Mouse (Mus musculus) lung, embryonic 14.5 days (tissue): ENCODE measurements around the gene Zfp607b. TPM values are rescaled to one million over a fixed set of nuclear protein-coding genes. Genes with fewer than 3 reads are reported as not detected.

Experiments used
- ATAC-seq: fragments of 200-750 bp; cut with Nextera tagmentation; 2 replicates; pipeline ENCODE4 v1.8.0; 2017; ENCODE audit warnings: mild to moderate bottlenecking, moderate TSS enrichment, moderate library complexity; ENCODE audit not compliant: insufficient read depth
- DNase-seq: peaks from one replicate; pipeline ENCODE4 v3.0.0-alpha.2; 2015
- H3K27ac ChIP-seq: fragments of 300-500 bp; sonication (generic); 2 replicates; pipeline ENCODE4 v1.5.1; 2014; ENCODE audit warnings: low read depth, mild to moderate bottlenecking, moderate library complexity
- H3K27me3 ChIP-seq: fragments of 300-500 bp; sonication (generic); 2 replicates; pipeline ENCODE4 v1.6.1; 2014; ENCODE audit warnings: low read length, control low read depth; ENCODE audit not compliant: insufficient read depth
- H3K36me3 ChIP-seq: fragments of 300-500 bp; sonication (generic); 2 replicates; pipeline ENCODE4 v1.6.1; 2014; ENCODE audit warnings: control low read depth; ENCODE audit not compliant: insufficient read depth
- H3K4me1 ChIP-seq: fragments of 300-500 bp; sonication (generic); 2 replicates; pipeline ENCODE4 v1.6.1; 2014; ENCODE audit warnings: antibody characterized with exemption, control low read depth; ENCODE audit not compliant: insufficient read depth
- H3K4me2 ChIP-seq: fragments of 300-500 bp; sonication (generic); 2 replicates; pipeline ENCODE4 v1.6.1; 2014; ENCODE audit warnings: mild to moderate bottlenecking
- H3K4me3 ChIP-seq: fragments of 300-500 bp; sonication (generic); 2 replicates; pipeline ENCODE4 v1.5.1; 2014; ENCODE audit warnings: low read depth, low read length
- H3K9ac ChIP-seq: fragments of 300-500 bp; sonication (generic); 2 replicates; pipeline ENCODE4 v1.6.1; 2014
- H3K9me3 ChIP-seq: fragments of 300-500 bp; sonication (generic); 2 replicates; pipeline ENCODE4 v1.6.1; 2016; ENCODE audit warnings: low read depth, low read length, control low read depth
- CTCF ChIP-seq: IDR thresholded peaks from 2 replicates; pipeline ENCODE4 v1.5.1; 2016; ENCODE audit warnings: antibody characterized with exemption, low read depth
- WGBS: fragments of 180-500 bp; shearing (Covaris S2); extraction: QIAGEN DNeasy Blood & Tissue Kit; methylation state at CpG from one replicate; pipeline ENCODE4 v1.1.7; 2014; 5-methylcytosine and 5-hydroxymethylcytosine counted together
- polyA plus RNA-seq: library from polyadenylated mRNA; unstranded; fragments of >200 nt; fragmentation: Nextera tagmentation; extraction: Ambion mirVana; gene quantifications from 2 replicates; pipeline ENCODE4 v1.2.1, GENCODE M21; 2014

The Zfp607b gene
- 3.6 and 5.5 TPM in 2 replicates for polyA plus RNA-seq

- under 1% methylated on average over 19 of the region's 19 CpGs for WGBS
- peak within 1 kb of the TSS; percentile 65 for H3K4me2 ChIP-seq
- H3K36me3 ChIP-seq: no peaks in the 10 kb centered on the region
- peak within 1 kb of the TSS; percentile 36 for H3K4me3 ChIP-seq
- DNase-seq (peak; percentile 96), ATAC-seq (peak; percentile 99)
- no peaks in the 10 kb centered on the region for H3K4me1 ChIP-seq
- H3K9me3 ChIP-seq: no peaks in the 10 kb centered on the region
- H3K9ac ChIP-seq: peak within 1 kb of the TSS; percentile 51
- no peaks in the 10 kb centered on the region for H3K27me3 ChIP-seq
- H3K27ac ChIP-seq: peak within 1 kb of the TSS; percentile 19; the same call in 1 of the 2 replicates
- TF ChIP-seq CTCF: no peak
Observed at GRCm38 (mm10) chr7:27688815-27689612, at the start of gene Zfp607b. Gene Zfp607b, plus strand, starts transcription at chr7:27689340.

- 36% methylated on average over 1 of the region's 1 CpGs for WGBS
- H3K4me2 ChIP-seq: no peak overlapping the region
- no peak overlapping the region for H3K27ac ChIP-seq
- TF ChIP-seq CTCF: peak; percentile 31
- peaks cover 4% of the 10 kb centered on the region; the same call in 1 of the 2 replicates for H3K36me3 ChIP-seq
- no peak overlapping the region for H3K9ac ChIP-seq
- no peaks in the 10 kb centered on the region for H3K4me1 ChIP-seq
- ATAC-seq (no peak), DNase-seq (peak; percentile 18)
- no peaks in the 10 kb centered on the region for H3K27me3 ChIP-seq
- H3K9me3 ChIP-seq: no peaks in the 10 kb centered on the region
- no peak overlapping the region for H3K4me3 ChIP-seq
Observed at GRCm38 (mm10) chr7:27644471-27644870, 44.7 kb upstream of the Zfp607b start.

GRCm38 (mm10) chr7:27646516-27646915 is 42.6 kb upstream of the Zfp607b start:
- Histone ChIP-seq H3K4me2 (no peak overlapping the region), H3K27ac (no peak overlapping the region), H3K9me3 (no peaks in the 10 kb centered on the region), H3K27me3 (peaks cover 4% of the 10 kb centered on the region; the same call in 1 of the 2 replicates), H3K36me3 (no peaks in the 10 kb centered on the region), H3K4me3 (no peak overlapping the region), H3K9ac (no peak overlapping the region), H3K4me1 (no peaks in the 10 kb centered on the region)
- no peak for ATAC-seq
- TF ChIP-seq CTCF: no peak
- WGBS: 82% methylated on average over 7 of the region's 7 CpGs
- no peak for DNase-seq

- WGBS: 77% methylated on average over 6 of the region's 6 CpGs
- TF ChIP-seq CTCF: no peak
- ATAC-seq: no peak
- H3K27ac ChIP-seq: no peak overlapping the region
- H3K4me3 ChIP-seq: no peak overlapping the region
- H3K9me3 ChIP-seq: no peaks in the 10 kb centered on the region
- peaks cover 9% of the 10 kb centered on the region for H3K27me3 ChIP-seq
- H3K4me1 ChIP-seq: no peaks in the 10 kb centered on the region
- no peak for DNase-seq
- no peak overlapping the region for H3K9ac ChIP-seq
- H3K36me3 ChIP-seq: no peaks in the 10 kb centered on the region
- H3K4me2 ChIP-seq: no peak overlapping the region
Observed at GRCm38 (mm10) chr7:27647281-27648002, 41.7 kb upstream of the Zfp607b start.

- Histone ChIP-seq H3K4me1 (no peaks in the 10 kb centered on the region), H3K27ac (no peak overlapping the region), H3K4me2 (no peak overlapping the region), H3K36me3 (no peaks in the 10 kb centered on the region), H3K27me3 (peaks cover 32% of the 10 kb centered on the region), H3K9ac (no peak overlapping the region), H3K4me3 (no peak overlapping the region), H3K9me3 (no peaks in the 10 kb centered on the region)
- DNase-seq: no peak
- 81% methylated on average over 11 of the region's 11 CpGs for WGBS
- ATAC-seq: no peak
- no peak for TF ChIP-seq CTCF
Observed at GRCm38 (mm10) chr7:27649723-27650122, 39.4 kb upstream of the Zfp607b start.

- 5% methylated on average over 10 of the region's 10 CpGs for WGBS
- H3K36me3 ChIP-seq: no peaks in the 10 kb centered on the region
- H3K4me1 ChIP-seq: no peaks in the 10 kb centered on the region
- peak overlapping the region; percentile 9; the same call in 1 of the 2 replicates for H3K4me3 ChIP-seq
- no peak overlapping the region for H3K9ac ChIP-seq
- no peak for ATAC-seq
- peak; percentile 69 for TF ChIP-seq CTCF
- DNase-seq: peak; percentile 91
- peak overlapping the region; percentile 37 for H3K4me2 ChIP-seq
- H3K27ac ChIP-seq: no peak overlapping the region
- H3K9me3 ChIP-seq: no peaks in the 10 kb centered on the region
- peaks cover 44% of the 10 kb centered on the region for H3K27me3 ChIP-seq
Observed at GRCm38 (mm10) chr7:27650949-27651348, 38.2 kb upstream of the Zfp607b start.
